Mouse (Mus musculus) spleen, adult 2 months (tissue): ENCODE data around the gene Gm11042. TPM values are rescaled to one million over a fixed set of nuclear protein-coding genes. Genes with fewer than 3 reads are reported as not detected.

Experiments used
- DNase-seq, 2 experiments: peaks; one replicate each; pipeline versions ENCODE4 v3.0.0 to v3.0.0-alpha.2; 2012 to 2021; ENCODE audit warnings: low spot score in 2 of 2, low read depth in 1 of 2
- H3K27ac ChIP-seq: fragments of 200-500 bp; 2 replicates; pipeline ENCODE4 v1.5.1; 2012; ENCODE audit warnings: low read length, inconsistent platforms; ENCODE audit not compliant: insufficient read depth
- H3K27me3 ChIP-seq: fragments of 200-500 bp; 2 replicates; pipeline ENCODE4 v1.6.1; 2012; ENCODE audit warnings: mild to moderate bottlenecking, moderate library complexity, low read length, inconsistent platforms; ENCODE audit not compliant: control insufficient read depth, insufficient read depth
- H3K36me3 ChIP-seq: fragments of 200-500 bp; 2 replicates; pipeline ENCODE4 v1.6.1; 2012; ENCODE audit warnings: mild to moderate bottlenecking, low read length, inconsistent platforms; ENCODE audit not compliant: control insufficient read depth, insufficient read depth
- H3K4me1 ChIP-seq: fragments of 200-500 bp; 2 replicates; pipeline ENCODE4 v1.6.1; 2011; ENCODE audit warnings: inconsistent platforms; ENCODE audit not compliant: control insufficient read depth, insufficient read depth, insufficient read length
- H3K4me3 ChIP-seq: fragments of 200-500 bp; 2 replicates; pipeline ENCODE4 v1.5.1; 2011; ENCODE audit warnings: mild to moderate bottlenecking, inconsistent platforms; ENCODE audit not compliant: insufficient read depth, insufficient read length; ENCODE audit errors: extremely low read depth
- CTCF ChIP-seq: fragments of 200-500 bp; IDR thresholded peaks from 2 replicates; pipeline ENCODE4 v1.5.1; 2011; ENCODE audit warnings: mild to moderate bottlenecking, inconsistent platforms; ENCODE audit not compliant: insufficient read depth, insufficient read length, insufficient replicate concordance; ENCODE audit errors: extremely low read depth
- POLR2A ChIP-seq: fragments of 200-500 bp; IDR thresholded peaks from 2 replicates; pipeline ENCODE4 v1.6.1; 2011; ENCODE audit warnings: low read depth, low read length, inconsistent platforms
- WGBS: fragments of 180-500 bp; shearing (Covaris S2); methylation state at CpG from one replicate; pipeline ENCODE4 v1.1.7; 2018; 5-methylcytosine and 5-hydroxymethylcytosine counted together
- polyA plus RNA-seq: library from polyadenylated mRNA; depleted of rRNA; stranded (reverse); fragments of >200 nt; gene quantifications from 2 replicates; pipeline ENCODE4 v1.2.3, GENCODE M21; 2012

Gene Gm11042
- polyA plus RNA-seq, 1 experiment, result not detected

DNA sequence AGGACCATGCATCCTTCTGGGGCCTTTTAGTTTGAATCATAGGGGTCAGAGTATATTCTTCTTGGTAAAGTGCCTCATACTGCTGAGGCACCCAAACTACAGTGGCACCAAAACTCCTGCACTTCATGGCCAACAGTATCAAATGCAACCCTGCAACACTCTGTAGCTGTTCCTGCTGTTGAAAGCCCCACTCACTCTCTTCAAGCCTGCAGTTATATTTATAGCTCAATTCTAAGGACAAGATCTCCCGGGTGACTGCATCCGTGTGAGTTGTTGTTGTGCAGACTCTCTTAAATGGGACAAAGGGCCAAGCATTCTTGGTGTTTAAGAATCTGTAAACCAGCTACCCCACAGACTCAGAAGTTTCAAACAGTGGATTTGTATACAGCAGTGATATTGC, 23.9 kb upstream of the Gm11042 start:
- TF ChIP-seq CTCF (no peak), POLR2A (no peak)
- Histone ChIP-seq H3K27me3 (no peaks in the 10 kb centered on the region), H3K27ac (no peak overlapping the region), H3K4me1 (no peaks in the 10 kb centered on the region), H3K4me3 (no peak overlapping the region), H3K36me3 (no peaks in the 10 kb centered on the region)
- 84% methylated on average over 2 of the region's 2 CpGs for WGBS
- no peak for DNase-seq

GRCm38 (mm10) chr12:74333706-74334105, 17.5 kb upstream of the Gm11042 start:
- Histone ChIP-seq H3K36me3 (no peaks in the 10 kb centered on the region), H3K27me3 (no peaks in the 10 kb centered on the region), H3K4me1 (no peaks in the 10 kb centered on the region), H3K27ac (no peak overlapping the region), H3K4me3 (no peak overlapping the region)
- TF ChIP-seq CTCF, result no peak
- TF ChIP-seq POLR2A, result no peak
- 91% methylated on average over 6 of the region's 6 CpGs for WGBS
- DNase-seq, result no peak

DNA sequence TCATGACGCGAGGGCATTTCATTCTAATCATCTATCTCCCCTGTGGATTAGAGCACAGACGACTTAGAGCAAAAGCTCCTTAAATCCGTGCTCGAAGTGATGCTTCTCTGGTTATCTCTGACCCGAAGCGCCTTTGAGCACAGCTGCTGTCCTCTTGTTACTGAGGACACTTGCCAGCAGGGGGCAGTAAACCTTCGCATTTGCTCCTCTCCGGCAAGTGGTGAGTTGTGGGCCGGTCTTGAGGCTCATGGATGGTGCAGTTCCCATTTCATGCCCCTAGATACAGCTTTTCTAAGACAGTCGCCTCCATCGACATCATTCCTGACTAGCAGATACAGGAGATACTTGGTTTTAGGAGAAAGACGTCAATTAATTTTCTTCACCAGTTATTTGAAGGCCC, 16.8 kb upstream of the Gm11042 start:
- TF ChIP-seq CTCF (peak; percentile 42; the same call in 1 of the 2 replicates), POLR2A (no peak)
- Histone ChIP-seq H3K27me3 (no peaks in the 10 kb centered on the region), H3K36me3 (no peaks in the 10 kb centered on the region), H3K4me3 (no peak overlapping the region), H3K27ac (no peak overlapping the region), H3K4me1 (no peaks in the 10 kb centered on the region)
- WGBS, result 27% methylated on average over 13 of the region's 13 CpGs
- peak in 1 of 2 experiments; percentile 6 for DNase-seq

- Histone ChIP-seq H3K27ac (no peak overlapping the region), H3K4me3 (no peak overlapping the region), H3K4me1 (no peaks in the 10 kb centered on the region), H3K27me3 (no peaks in the 10 kb centered on the region), H3K36me3 (no peaks in the 10 kb centered on the region)
- 90% methylated on average over 6 of the region's 6 CpGs for WGBS
- TF ChIP-seq POLR2A (no peak), CTCF (no peak)
- DNase-seq, result no peak
Observed at GRCm38 (mm10) chr12:74329759-74330158, 13.6 kb upstream of the Gm11042 start.

DNA sequence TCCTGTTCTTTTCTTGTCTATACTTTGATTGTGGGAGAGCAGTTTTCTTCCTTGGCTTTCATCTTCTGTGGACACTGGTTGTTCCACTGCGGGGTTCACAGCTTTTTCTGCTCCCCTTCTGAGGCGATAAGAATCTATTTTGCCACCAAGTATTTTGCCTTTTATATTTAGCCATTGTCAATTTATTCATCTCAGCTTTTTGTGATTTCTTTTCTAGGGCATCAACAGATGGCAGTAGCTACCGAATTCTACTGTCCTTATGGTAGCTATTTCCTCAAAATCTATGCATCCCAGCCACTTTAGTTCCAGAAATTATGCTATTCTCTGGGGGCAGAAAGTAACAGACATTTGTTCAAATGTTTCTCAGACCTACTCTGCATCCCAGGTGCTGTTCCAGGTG, 10.4 kb upstream of the Gm11042 start:
- H3K27me3 ChIP-seq, result no peaks in the 10 kb centered on the region
- H3K4me3 ChIP-seq, result no peak overlapping the region
- H3K36me3 ChIP-seq, result no peaks in the 10 kb centered on the region
- 79% methylated on average over 3 of the region's 3 CpGs for WGBS
- no peak overlapping the region for H3K27ac ChIP-seq
- TF ChIP-seq CTCF (no peak), POLR2A (no peak)
- DNase-seq, result no peak
- no peaks in the 10 kb centered on the region for H3K4me1 ChIP-seq

DNA sequence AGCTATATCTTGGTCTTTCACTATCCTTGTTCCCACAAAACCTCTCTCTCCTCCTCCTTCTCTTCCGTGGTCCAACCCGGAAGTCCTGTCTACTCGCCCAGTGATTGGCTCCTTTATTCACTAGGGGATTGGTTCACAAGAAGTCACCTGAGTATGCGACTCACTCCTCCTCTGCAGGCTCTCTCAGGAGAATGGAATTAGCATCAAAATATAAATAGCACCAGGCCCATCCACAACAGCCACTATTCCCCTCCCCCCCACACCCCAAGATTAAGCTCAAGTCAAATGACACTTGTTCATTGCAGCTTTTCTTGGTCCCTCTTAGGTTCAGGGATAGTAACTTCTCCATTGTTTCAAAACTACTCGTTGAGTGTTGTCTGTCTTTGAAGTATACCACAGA, 5.8 kb upstream of the Gm11042 start:
- H3K4me3 ChIP-seq, result no peak overlapping the region
- H3K27ac ChIP-seq, result no peak overlapping the region
- WGBS, result 78% methylated on average over 5 of the region's 5 CpGs
- H3K4me1 ChIP-seq, result no peaks in the 10 kb centered on the region
- no peak for TF ChIP-seq CTCF
- TF ChIP-seq POLR2A, result no peak
- no peak for DNase-seq
- H3K27me3 ChIP-seq, result no peaks in the 10 kb centered on the region
- H3K36me3 ChIP-seq, result no peaks in the 10 kb centered on the region

DNA sequence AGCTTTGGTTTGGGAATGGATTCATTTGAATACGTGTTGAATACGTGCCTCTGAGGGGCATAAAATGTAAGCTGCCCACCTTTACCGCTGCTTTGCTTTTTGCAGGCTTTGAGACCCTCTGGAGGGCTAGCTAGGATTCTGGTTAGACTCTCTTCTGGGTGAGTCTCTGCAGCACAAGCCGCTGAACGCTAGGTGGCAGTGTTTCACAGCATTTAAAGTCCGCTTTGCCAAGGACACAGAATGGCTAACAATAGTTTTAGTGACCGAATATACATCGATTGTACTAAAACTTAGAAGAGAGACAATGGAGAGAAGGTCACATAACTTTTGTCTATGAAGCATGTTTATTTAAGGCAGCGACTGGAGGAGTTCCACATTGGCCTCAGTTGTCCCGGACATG, 4.1 kb upstream of the Gm11042 start:
- TF ChIP-seq CTCF, result peak; percentile 60; the same call in 1 of the 2 replicates
- no peak for TF ChIP-seq POLR2A
- peak in 1 of 2 experiments; percentile 20 for DNase-seq
- WGBS, result 14% methylated on average over 10 of the region's 10 CpGs

More for the DNA sequence above, 4.1 kb upstream of the Gm11042 start:
- Histone ChIP-seq H3K27me3 (no peaks in the 10 kb centered on the region), H3K36me3 (no peaks in the 10 kb centered on the region), H3K4me1 (no peaks in the 10 kb centered on the region), H3K27ac (no peak overlapping the region), H3K4me3 (no peak overlapping the region)
